Mouse (Mus musculus) left cerebral cortex, postnatal 4 days (tissue): ENCODE measurements around the gene Arhgef12. TPM values are rescaled to one million over a fixed set of nuclear protein-coding genes. Genes with fewer than 3 reads are reported as not detected.

Source experiments
- DNase-seq: peaks from one replicate; pipeline ENCODE4 v3.0.0-alpha.2; 2022
- intact Hi-C: fragments of 180-260 bp; cut with DNase I; formaldehyde crosslinking; loops from one replicate; pipeline ENCODE4 v1.15.1; 2025
- total RNA-seq, 2 experiments: library from RNA; stranded (reverse); gene quantifications; 2 replicates each; pipeline ENCODE4 v1.2.3; 2021

Arhgef12 gene
- total RNA-seq, 2 experiments from 2014 or later: 185 to 199 TPM

DNA sequence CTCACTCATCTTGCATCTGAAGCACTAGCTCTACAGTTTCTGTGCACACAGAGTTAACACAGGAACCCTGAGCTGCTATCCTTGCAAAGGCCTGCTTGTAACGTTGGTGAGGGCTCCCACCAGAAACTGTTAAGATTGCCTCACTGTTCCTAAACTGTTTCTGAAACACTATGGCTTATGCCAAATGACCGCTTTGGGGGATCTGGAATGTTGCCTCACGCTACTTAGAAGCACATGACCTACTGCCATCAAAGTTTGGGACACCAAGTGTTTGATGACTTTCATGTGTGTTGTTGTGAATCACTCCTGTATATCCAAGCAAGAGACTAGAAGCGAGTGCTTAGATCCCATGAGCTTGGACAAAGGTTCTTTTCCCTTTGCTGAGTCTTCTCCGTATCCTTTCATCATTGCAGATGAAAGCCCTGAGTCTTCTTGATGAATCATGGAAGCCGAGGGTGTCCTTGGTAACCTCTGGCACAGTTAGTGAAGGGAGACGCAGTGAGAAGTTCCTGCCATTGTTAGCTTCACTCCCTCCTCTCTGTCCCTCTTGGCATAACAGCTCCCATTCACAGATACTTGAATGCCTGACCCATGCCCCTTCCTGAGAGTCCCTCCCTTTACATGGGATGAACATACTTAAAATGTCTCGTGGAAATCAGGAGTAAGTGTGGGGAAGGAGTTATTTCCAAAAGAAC, 3.4 kb upstream of the Arhgef12 start:
- intact Hi-C loops: no loop called here

DNA sequence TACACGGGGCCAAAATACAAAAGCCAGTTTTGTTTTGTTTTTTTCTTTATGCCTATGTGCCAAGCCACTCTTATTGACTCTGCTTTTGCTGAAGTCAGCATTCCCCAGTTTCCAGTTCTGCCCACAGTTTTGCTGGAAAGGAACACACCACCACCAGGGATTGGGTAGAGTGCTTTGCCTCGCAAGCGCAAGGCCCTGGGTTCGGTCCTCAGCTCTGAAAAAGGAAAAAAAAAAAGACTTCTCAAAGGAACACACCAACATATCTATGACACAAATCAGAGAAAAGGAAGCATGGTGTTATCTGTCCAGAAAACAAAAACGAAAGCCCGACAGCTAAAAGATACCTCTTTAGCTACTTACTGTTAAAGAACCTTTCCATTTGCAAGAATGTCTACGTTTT, 2.1 kb upstream of the Arhgef12 start:
- intact Hi-C loops: loop anchor here (5.0 kb wide), 1 partner anchor 37 kb away; no protein-coding TSS in a partner anchor
- no peak for DNase-seq

More for the DNA sequence above, 3.4 kb upstream of the Arhgef12 start:
- no peak for DNase-seq

GRCm38 (mm10) chr9:43108721-43109120, 1.7 kb upstream of the Arhgef12 start:
- no peak for DNase-seq
- intact Hi-C loops: loop anchor here (5.0 kb wide), 1 partner anchor 36 kb away; no protein-coding TSS in a partner anchor

DNA sequence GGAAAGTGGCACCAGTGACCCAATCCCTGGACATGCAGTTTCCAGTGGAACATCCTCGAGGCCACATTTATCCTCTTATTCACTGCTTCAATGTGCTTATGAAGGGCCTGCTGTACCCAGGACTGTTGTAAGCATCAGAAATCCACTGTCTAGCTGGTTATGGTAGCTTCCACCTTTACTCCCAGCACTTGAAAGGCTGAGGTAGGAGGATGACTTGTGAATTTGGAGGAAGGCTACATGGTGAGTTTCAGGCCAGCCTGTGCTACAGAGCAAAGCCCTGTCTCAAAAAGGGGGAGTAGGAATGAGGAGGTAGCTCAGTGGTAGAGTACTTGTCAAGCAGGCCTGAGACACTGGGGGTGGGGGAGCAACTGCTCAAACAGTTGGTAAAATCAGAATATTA, 1.0 kb upstream of the Arhgef12 start:
- intact Hi-C loops: loop anchor here (5.0 kb wide), 1 partner anchor 36 kb away; no protein-coding TSS in a partner anchor

DNA sequence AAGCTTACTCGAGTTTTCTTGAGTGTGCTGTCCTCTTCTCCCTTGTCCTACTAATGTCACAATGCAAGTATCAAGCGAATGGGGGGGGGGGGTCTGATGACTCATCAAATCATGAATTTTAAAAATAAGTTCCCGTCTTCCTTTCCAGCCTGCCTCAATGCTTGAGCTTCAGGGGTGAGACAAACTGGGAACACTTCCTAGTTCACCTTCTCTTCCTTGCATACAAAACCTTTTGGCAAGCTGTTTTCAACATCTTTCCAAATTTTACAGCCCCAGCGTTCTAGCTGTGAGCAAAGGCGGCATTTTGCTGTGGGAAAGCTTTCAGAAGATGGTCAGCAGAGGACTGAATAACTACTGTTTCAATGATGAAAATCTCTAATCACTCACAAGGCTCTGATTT, 516 bp upstream of the Arhgef12 start:
- intact Hi-C loops: loop anchor here (5.0 kb wide), 1 partner anchor 35 kb away; no protein-coding TSS in a partner anchor
- DNase-seq: no peak

More for the DNA sequence above, 1.0 kb upstream of the Arhgef12 start:
- DNase-seq: no peak

- DNase-seq: peak; percentile 23
These were observed 433 bp downstream of the Arhgef12 start for GRCm38 (mm10) chr9:43106426-43107186.

DNA sequence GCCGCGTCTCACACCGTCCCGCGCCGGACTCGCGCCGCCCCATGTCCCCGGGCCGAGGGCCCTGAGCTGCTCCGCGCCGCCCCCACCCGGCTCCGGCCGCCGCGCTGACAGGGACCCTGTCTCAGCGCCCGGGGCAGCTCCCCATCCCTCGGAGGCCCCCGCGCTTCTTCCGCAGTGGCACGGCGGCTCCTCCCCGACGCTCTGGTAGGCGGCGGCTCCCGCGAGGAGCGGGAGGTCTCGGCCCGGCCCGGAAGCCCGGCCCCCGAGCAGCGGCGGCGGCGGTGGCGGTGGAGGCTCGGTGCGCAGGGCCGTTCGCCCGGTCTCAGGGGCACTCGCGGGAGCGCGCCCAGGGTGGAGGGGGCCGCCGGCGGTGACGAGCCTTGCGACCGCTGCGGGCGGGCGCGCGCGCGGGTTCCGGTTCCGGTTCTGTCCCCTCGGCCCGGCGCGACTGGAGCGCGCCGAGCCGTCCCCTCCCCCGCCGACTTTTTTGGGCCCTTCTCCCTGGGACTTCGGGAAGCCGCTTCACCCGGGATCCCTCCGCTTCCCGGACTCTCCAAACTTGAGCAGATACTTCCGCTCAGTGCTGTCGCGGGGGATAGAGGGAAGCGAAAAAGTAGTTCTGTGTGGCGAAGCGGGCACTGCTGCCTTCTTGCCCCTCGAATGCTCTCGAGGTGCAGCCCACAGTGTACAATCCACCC, 1.2 kb downstream of the Arhgef12 start:
- intact Hi-C loops: loop anchor here (1.0 to 5.0 kb wide), 2 partner anchors 34 to 106 kb away; no protein-coding TSS in a partner anchor
- peak; percentile 95 for DNase-seq

More at GRCm38 (mm10) chr9:43106426-43107186, 433 bp downstream of the Arhgef12 start:
- intact Hi-C loops: loop anchor here (5.0 kb wide), 1 partner anchor 34 kb away; no protein-coding TSS in a partner anchor

DNA sequence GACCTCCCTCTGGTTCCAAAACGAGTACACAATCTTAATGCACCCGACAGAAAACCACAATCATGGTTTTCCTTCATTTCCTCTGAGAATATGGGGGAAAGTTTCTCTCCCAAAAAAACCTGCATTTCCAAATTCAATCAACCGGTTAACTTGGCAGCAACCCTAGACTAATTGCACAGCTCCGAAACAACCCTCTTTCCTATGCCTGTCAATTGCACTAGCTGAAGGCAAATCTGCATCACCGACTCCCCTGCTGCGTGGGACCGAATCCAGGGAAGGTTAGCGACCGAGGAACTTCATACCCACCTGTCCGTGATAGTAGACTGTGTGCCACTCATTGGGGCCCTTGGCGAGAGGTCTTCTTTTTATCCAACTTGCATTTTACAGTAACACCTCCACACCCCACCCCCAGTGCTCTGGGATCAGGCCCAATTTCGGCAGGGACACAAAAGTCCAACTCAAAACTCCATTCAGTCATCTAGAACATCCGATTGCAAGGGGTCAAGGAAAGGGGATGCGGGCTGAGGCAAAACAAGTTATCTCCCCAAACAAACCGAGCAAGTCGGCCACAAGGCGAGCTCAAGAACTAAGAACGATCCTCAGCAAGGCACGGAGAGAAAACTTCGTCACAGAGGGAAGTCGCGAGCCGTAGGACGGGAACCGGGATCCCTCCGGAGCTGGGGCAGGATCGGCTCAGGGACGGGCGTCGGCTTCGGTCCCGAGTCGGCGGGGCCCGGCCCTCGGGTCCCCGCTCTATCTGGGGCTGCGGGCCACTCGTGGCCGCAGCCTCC, 2.0 kb downstream of the Arhgef12 start:
- peak; percentile 36 for DNase-seq
- intact Hi-C loops: loop anchor here (1.0 to 5.0 kb wide), 2 partner anchors 33 to 105 kb away; no protein-coding TSS in a partner anchor

GRCm38 (mm10) chr9:43104526-43104872, 2.5 kb downstream of the Arhgef12 start:
- intact Hi-C loops: no loop called here
- no peak for DNase-seq

DNA sequence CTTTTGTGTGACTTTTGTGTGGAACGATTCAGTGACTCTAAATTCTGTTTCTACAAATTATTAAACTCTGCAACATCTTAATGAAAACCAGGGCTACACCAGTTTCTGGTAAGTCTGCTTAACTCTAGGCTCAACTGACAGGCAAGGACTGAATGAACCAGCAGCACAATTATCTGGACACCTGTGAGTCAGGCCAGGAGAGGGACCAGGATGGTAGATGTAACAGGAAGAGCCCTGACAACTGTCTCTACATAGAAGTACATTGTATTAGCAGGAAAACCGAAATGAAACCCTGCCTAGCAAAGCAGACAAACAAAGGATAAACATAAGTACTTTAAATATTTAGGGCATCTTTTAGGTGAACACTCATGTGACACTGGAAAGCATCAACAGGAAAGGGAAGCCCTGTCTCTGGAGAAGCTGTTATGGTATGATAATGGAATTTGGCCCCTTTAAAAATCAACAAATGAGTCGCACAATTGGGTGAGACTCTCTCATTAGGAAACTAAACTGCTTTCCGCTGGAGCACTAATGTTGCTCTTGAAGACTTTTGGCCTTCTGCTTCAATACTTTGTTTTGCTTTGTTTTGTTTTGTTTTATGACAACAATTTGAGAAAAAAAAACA, 3.3 kb downstream of the Arhgef12 start:
- intact Hi-C loops: no loop called here
- DNase-seq: no peak

DNA sequence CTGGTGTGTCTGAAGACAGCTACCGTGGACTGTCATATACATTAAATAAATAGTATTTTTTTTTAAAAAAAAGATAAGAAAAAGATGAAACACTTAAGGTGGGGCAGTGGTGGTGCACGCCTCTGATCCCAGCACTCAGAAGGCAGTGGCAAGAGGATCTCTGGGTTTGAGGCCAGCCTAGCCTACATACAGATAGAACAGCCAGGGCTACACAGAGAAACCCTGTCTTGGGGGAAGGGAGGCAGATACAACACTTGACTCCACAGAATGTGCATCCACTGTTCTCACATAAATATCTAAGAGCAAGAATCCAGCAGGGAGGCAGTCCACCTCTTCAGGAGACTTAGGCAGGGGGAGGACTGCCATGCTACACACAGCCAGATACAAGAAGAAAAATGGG, 4.1 kb downstream of the Arhgef12 start:
- no peak for DNase-seq
- intact Hi-C loops: no loop called here

GRCm38 (mm10) chr9:43101936-43102595, 5.0 kb downstream of the Arhgef12 start:
- intact Hi-C loops: no loop called here
- no peak for DNase-seq

- intact Hi-C loops: no loop called here
- DNase-seq: no peak
These were observed 8.1 kb downstream of the Arhgef12 start for GRCm38 (mm10) chr9:43098922-43099321.

DNA sequence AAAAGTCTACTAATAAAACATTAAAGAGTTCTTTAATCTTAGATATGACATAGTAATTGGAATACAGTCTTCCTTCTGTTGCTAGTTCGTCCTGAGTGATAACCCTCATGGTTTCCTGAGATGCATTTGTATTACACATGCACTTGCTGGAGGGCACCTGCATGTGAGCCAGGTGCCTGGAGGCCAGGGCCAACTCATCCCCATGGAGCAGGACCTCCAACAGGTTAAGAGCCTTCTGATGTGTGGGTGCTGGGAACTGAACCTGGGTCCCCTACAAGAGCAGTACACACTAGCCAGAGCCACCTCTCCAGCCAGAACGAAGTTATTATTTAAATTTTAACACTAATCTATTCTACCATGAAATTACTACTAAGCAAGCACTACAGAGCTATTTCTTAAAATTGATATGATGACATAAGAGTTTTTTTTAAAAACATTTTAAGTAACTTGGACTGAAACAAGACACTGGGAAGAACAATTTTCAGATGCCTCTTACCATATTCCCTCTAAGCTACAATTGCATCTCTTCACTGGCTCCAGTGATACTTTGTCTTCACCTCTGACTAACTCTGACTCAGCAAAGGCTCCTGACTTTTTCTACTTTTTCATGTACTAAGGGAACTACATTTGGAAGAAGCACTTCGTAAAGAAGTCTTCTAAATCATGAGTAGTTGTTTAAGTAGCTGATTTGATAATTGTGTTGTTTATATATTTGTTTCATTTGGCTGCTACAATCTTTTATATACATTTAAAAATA, 9.1 kb downstream of the Arhgef12 start:
- intact Hi-C loops: no loop called here

DNA sequence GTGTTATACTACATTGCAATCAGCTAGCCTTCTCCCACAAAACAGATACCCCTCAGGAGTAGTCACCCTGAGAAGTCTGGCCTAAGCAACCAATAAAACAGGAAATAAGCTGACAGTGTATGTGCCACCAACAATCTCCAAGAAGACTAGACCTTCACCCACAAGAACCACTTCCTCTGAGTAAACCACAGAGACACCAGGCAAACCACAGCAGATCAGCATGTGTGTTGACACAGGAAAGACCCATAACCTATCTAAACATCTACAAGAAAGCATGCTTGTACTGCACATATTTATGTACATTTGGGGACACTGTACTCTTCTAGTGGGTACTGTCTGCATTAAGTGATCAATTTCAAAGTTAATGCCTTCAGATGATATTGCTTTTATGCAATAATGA, 10.7 kb downstream of the Arhgef12 start:
- intact Hi-C loops: no loop called here
- no peak for DNase-seq

More for the DNA sequence above, 9.1 kb downstream of the Arhgef12 start:
- DNase-seq: no peak

DNA sequence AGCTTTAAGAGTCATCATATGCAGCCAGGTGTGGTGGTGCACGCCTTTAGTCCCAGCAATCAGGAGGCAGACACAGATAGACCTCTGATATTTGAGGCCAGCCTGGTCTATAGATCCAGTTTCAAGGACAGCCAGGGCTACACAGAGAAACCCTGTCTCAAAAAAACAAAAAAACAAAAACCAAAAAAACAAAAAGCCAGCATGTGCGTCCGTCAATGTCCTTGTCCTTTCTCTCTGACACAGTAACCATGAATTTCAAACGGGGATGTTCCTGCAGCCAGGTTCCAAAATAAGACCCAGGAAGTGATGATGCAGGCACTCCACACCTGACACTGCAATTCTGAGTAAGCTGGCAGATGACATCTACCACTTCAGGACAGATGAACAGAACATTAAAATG, 12.2 kb downstream of the Arhgef12 start:
- no peak for DNase-seq
- intact Hi-C loops: no loop called here

DNA sequence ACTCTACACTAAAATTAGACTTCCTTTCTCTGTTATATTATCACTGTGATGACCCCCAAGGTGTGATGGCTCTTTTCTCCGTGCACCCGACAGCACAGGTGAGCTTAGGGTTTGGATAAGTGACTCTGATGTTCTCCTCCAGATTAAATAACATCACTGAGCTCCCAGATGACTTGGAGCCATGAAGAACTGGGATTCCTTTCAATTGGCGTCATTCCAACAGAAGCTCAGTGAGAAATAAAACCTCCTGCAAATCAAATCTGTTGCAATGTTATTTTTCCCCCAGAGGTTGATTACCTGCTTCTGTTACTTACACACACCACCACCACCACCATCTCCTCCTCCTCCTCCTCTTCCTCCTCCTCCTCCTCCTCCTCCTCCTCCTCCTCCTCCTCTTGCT, 13.2 kb downstream of the Arhgef12 start:
- intact Hi-C loops: no loop called here
- DNase-seq: no peak

DNA sequence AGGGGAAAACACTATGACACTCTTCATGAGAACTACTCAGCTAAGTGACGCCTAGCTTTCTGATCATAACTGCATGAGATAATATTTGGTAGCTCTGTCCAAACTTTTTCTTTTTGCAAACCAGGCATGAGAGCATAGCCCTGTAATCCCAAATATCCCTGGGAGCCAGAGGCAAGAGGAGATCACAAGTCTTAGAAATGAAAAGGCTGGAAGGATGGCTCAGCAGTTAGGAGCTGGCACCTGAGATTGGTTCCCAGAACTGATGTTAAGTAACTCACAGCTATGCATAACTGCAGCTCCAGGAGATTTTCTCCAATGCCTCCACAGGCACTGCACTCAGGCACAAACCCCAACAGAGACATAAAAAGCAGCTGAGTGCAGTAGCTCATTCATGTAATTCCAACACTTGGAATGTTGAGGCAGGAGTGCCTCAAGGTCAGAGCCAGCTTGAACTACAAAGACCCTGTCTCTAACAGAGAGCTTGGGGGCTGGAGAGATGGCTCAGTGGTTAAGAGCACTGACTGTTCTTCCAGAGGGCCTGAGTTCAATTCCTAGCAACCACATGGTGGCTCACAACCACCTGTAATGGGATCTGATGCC, 21.3 kb downstream of the Arhgef12 start:
- intact Hi-C loops: no loop called here
- DNase-seq: no peak
